Mouse (Mus musculus): ENCODE measurements around the gene Etv3. TPM values are rescaled to one million over a fixed set of nuclear protein-coding genes. Genes with fewer than 3 reads are reported as not detected.

The Etv3 gene
- polyA plus RNA-seq, 1 experiment from 2014 or later, result 14.0 TPM

DNA sequence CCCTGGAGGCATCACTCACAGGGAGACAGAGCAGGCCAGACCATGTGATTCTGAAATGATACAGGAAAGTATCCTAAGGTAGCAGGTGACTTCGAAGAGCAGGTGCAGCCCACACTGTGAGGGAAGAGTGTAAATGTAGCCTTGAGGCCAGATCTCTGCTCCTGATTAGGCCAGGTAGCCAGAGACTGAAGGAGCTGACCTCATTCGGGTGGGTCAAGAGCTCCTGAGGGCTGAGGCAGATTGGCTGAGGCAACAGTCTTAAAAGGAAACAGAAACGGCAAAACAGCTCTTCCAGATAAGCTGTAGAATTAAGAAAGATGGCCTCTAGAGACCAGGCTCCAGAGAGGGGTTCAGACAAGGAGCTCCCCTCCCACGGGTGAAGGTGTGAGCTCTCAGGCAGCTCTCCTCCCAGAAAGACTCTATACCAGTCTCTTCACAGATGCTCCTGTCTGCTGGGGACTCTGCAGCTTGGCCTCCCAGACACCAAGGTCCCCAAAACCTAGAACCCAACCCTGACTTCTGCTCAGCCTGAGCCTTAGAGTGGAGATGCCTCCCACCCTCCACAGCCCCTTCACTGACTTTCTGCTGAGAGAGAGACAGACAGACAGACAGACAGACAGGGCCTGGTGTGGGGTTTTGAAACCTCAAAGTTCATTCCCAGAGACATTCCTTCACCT, 20.3 kb upstream of the Etv3 start:
- Histone ChIP-seq H3K4me3 (no peak overlapping the region), H3K9me3 (no peaks in the 10 kb centered on the region), H3K27ac (replicated peaks) (no peak overlapping the region), H3K4me1 (peaks cover 20% of the 10 kb centered on the region), H3K27me3 (replicated peaks; ENCODE audit: low read depth, poor library complexity, severe bottlenecking) (peaks cover 21% of the 10 kb centered on the region), H3K36me3 (replicated peaks) (no peaks in the 10 kb centered on the region)
- 56% methylated on average over 4 of the region's 4 CpGs for WGBS
- peak; percentile 9 for DNase-seq (ENCODE audit: low spot score)

DNA sequence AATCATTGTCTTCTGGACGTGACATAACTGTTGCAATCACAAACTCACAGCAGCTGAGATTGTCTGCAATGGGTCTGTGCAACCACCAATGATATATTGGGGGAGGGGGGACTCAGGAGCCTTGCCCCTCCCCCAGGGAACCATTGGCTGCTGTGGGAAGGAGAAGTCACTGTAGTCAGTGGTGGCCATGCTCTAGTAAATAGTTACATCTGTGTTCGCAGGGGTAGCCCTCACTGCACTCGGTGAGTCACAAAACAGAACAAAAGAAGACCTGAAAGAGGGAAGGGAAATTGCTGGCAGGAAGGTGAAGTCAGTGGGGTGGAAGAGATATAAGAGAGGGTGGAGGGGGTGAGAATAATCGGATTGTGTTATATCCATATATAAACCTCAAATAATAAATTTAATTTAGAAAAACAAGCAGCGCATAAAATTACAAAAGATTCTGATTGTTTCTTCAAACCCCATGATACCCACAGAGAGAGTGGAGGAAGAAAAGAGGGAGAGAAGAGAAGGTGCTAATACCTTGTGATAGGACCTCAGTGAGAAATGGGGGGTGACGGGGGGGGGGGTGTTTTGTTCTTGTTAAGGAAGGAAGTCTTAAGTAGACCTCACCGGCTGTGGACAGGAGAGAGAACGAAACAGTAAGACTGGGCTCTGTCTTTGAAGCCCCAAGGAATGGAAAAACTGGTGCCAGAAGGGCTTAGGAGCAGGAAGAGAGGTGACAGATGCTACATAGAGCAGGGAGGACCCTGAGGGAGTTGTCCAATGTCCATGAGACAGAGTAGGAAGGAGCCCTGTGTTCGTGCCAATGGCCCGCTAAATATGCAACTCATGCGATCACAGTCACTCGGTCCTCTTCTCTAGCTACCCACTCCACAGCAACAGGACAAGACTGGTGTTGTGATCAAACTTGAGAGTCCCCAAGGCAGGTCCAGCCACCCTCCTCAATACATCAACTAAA, 18.5 kb upstream of the Etv3 start:
- DNase-seq (ENCODE audit: low spot score), result peak; percentile 8
- Histone ChIP-seq H3K4me3 (no peak overlapping the region), H3K4me1 (peaks cover 18% of the 10 kb centered on the region), H3K36me3 (replicated peaks) (no peaks in the 10 kb centered on the region), H3K9me3 (no peaks in the 10 kb centered on the region), H3K27me3 (replicated peaks; ENCODE audit: low read depth, poor library complexity, severe bottlenecking) (peaks cover 26% of the 10 kb centered on the region), H3K27ac (replicated peaks) (no peak overlapping the region)
- WGBS, result 72% methylated on average over 12 of the region's 12 CpGs

DNA sequence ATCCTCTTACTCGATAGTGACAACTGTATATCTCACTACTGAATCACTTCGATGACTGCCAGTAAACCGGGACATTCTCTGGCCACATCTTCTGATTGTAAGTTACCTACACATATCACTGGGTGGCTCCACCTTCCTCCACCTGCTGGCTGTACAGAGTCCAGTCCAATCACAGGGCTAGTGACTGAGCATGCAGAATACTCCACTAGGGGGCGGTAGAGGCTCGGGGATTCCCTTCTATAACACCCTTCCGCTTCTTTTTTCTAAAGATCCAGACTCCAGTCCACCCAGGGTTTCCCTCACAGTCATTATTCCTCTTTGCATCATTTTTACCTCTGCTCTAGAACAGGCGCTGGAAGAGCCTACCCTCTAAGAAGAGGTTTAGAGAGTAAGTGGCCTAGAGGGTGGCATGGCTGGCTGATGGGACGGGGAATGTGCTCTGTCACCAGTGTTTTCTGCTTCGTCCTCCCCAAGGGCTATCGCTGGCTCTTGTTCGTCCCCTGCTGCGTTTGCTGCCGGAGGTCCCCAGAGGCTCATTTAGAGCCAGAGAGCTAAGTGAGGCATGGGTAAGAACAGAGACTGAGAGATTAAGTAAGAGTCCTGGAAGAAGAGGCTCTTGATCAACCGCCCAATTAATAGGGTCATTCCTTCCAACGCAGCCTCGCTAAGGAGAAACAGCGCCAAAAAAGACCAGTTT, 16.9 kb upstream of the Etv3 start:
- H3K36me3 ChIP-seq (replicated peaks), result no peaks in the 10 kb centered on the region
- H3K27ac ChIP-seq (replicated peaks), result 0 out of 2 replicates have a peak overlapping the region, but pooled peaks have one; percentile 7
- peak overlapping the region; percentile 42 for H3K4me3 ChIP-seq

DNA sequence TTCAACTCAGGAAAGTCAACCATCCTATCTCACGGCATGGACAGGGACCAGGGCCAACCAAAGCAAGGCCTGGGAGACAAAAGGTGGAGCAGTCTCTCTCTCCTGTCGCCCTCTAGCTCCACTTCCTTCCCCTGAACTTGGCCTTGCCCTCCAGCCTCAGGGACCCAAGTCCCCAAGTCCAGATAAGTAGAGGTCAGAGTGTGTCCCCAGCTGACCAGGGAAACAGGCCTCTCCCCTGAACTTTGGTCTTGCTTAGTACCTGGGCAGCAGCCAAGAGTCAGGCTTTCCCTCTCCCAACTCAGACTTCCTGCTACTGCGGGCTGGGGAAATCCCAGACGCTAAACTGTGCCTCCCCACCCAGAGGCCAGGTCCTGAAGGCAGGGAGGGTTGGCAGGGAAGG, 16.1 kb upstream of the Etv3 start:
- H3K27ac ChIP-seq (replicated peaks), result no peak overlapping the region
- H3K27me3 ChIP-seq (replicated peaks; ENCODE audit: low read depth, poor library complexity, severe bottlenecking), result peaks cover 20% of the 10 kb centered on the region
- H3K9me3 ChIP-seq, result no peaks in the 10 kb centered on the region
- H3K36me3 ChIP-seq (replicated peaks), result no peaks in the 10 kb centered on the region
- H3K4me3 ChIP-seq, result no peak overlapping the region
- WGBS, result 48% methylated on average over 4 of the region's 4 CpGs
- DNase-seq (ENCODE audit: low spot score), result no peak
- H3K4me1 ChIP-seq, result peaks cover 26% of the 10 kb centered on the region

More for the DNA sequence above, 16.9 kb upstream of the Etv3 start:
- peak; percentile 88 for DNase-seq (ENCODE audit: low spot score)
- 26% methylated on average over 17 of the region's 17 CpGs for WGBS
- Histone ChIP-seq H3K27me3 (replicated peaks; ENCODE audit: low read depth, poor library complexity, severe bottlenecking) (peaks cover 23% of the 10 kb centered on the region), H3K4me1 (peaks cover 26% of the 10 kb centered on the region), H3K9me3 (no peaks in the 10 kb centered on the region)

DNA sequence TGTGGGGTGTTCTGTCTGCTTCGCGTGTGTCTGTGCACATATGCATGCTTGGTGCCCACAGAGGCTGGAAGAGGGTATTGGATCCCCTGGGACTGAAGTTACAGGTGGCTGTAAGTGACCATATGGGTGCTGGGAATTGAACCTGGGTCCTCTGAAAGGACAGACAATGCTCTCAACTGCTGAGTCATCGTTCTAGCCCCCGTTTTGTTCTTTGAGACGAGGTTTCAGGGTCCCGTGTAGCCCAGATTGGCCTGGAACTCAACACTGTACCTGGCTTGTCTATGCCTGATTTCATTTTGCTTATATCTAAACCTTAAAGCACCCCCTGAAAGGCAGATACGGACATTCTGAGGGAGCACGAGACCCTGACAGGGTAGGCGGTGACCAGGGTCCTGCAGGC, 14.4 kb upstream of the Etv3 start:
- Histone ChIP-seq H3K36me3 (replicated peaks) (no peaks in the 10 kb centered on the region), H3K4me1 (peaks cover 33% of the 10 kb centered on the region), H3K27me3 (replicated peaks; ENCODE audit: low read depth, poor library complexity, severe bottlenecking) (peaks cover 20% of the 10 kb centered on the region), H3K9me3 (no peaks in the 10 kb centered on the region), H3K4me3 (no peak overlapping the region), H3K27ac (replicated peaks) (no peak overlapping the region)
- DNase-seq (ENCODE audit: low spot score), result no peak
- WGBS, result 91% methylated on average over 9 of the region's 9 CpGs

DNA sequence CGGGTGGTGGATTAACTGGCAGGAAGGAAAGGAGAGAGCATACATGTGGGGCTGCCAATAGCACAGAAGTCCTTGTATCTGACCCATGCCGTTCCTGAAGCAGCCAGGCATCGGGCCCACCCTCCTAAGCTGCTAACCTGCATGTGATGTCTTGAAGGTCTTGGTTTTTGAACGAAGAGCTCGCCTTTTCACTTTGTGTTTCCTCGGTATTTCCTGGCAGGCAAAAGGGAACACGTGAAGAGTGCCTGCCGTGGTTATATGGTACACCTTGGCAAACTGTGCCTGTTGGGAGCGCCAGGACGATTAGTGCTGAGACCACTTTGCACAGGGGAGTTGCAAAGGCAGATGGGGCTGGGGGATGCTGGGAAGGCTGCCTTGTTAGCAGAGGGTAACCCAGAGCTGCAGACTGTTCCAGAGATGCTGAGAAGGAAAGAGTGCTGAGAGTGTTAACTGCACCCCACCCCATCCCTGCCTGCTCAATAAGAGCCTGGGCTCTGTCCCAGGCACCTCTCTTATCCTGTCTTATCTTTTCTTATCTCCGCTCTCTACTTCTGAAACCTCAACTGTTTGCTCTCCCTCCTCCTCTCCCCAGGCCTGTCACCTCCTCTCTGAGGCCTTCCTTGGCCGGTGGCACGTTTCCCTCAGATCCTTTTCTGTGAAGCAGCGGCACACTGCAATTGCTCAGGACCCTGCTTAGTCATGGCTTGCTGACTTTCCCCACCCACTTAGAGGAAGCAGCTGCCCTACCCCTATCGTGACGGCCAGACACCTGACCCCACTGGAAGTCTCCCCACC, 13.0 kb upstream of the Etv3 start:
- H3K27me3 ChIP-seq (replicated peaks; ENCODE audit: low read depth, poor library complexity, severe bottlenecking), result peaks cover 20% of the 10 kb centered on the region
- DNase-seq (ENCODE audit: low spot score), result no peak
- no peaks in the 10 kb centered on the region for H3K9me3 ChIP-seq
- no peak overlapping the region; the same call in 1 of the 2 replicates for H3K27ac ChIP-seq (replicated peaks)
- no peak overlapping the region for H3K4me3 ChIP-seq
- no peaks in the 10 kb centered on the region for H3K36me3 ChIP-seq (replicated peaks)
- peaks cover 40% of the 10 kb centered on the region for H3K4me1 ChIP-seq
- 51% methylated on average over 16 of the region's 16 CpGs for WGBS

DNA sequence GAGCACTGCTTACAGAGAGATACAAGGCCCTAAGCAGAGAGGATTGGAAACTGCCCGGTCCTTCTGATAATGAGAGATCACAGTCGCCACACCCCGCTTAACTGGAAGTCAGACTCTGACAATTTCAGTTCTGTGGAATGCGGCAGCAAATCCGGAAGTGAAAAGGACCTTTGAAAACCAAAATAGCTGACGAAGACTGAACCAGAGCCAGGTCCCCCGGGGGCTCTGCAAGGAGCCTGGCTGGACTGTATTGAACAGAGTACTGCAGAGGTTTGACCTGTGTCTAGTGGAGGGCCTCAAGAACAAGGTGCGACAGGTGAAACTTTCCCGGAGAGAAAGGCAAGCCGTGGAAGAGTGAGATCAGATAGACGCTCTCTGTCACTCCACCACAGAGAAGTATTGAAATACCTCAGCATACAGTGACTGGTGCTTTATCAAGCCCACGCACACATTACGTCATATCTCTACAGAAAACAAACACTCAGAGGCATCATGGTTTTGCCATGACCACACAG, 9.6 kb upstream of the Etv3 start:
- H3K27ac ChIP-seq (replicated peaks), result no peak overlapping the region
- no peaks in the 10 kb centered on the region for H3K9me3 ChIP-seq
- no peak for DNase-seq (ENCODE audit: low spot score)
- H3K27me3 ChIP-seq (replicated peaks; ENCODE audit: low read depth, poor library complexity, severe bottlenecking), result no peaks in the 10 kb centered on the region
- no peaks in the 10 kb centered on the region for H3K36me3 ChIP-seq (replicated peaks)
- peaks cover 25% of the 10 kb centered on the region for H3K4me1 ChIP-seq
- no peak overlapping the region for H3K4me3 ChIP-seq
- 56% methylated on average over 13 of the region's 13 CpGs for WGBS

DNA sequence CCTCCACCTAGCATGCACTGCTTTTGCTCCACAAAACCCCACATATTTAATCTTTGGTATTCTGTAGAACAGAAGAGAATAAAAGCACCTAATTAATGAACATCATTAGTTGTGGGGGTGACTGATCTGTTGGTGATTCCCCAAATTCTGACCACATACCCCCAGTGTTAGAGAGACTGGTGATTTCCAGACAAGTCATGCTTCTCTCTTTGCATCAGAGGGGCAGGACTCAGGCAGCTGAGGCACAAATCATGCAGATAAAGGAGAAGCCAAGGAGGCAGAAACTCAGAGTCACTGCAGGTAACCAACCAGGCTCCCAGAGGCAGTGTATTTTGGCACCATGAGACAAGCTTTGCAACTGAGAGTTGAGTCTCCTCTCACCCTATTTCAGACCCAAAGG, 6.8 kb upstream of the Etv3 start:
- Histone ChIP-seq H3K4me1 (peaks cover 17% of the 10 kb centered on the region), H3K27me3 (replicated peaks; ENCODE audit: low read depth, poor library complexity, severe bottlenecking) (no peaks in the 10 kb centered on the region), H3K36me3 (replicated peaks) (no peaks in the 10 kb centered on the region), H3K9me3 (no peaks in the 10 kb centered on the region), H3K4me3 (no peak overlapping the region), H3K27ac (replicated peaks) (no peak overlapping the region)
- DNase-seq (ENCODE audit: low spot score), result no peak

DNA sequence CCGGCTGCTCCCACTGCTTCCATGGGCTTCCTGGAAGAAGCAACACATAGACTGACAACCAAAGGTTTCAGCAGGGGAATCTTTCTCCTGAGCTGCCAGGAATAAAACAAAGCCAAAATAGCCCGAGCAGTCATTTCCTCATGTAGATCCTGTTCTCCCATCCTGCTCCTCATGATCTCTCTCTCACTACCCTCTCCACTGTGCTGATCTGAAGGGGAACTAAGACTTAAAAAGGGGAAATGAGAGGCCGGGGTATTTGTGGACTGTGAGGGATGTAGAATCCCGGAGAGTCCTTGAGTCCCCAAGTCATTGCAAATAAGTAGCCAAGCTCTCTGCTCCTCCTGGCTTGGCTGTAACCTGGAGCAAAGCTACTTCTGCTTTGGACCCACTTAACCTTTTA, 4.1 kb upstream of the Etv3 start:
- no peaks in the 10 kb centered on the region for H3K27me3 ChIP-seq (replicated peaks; ENCODE audit: low read depth, poor library complexity, severe bottlenecking)
- peaks cover 16% of the 10 kb centered on the region for H3K4me1 ChIP-seq
- DNase-seq (ENCODE audit: low spot score), result no peak
- no peaks in the 10 kb centered on the region for H3K36me3 ChIP-seq (replicated peaks)
- H3K9me3 ChIP-seq, result no peaks in the 10 kb centered on the region
- no peak overlapping the region for H3K4me3 ChIP-seq
- H3K27ac ChIP-seq (replicated peaks), result no peak overlapping the region
- 83% methylated on average over 4 of the region's 4 CpGs for WGBS

DNA sequence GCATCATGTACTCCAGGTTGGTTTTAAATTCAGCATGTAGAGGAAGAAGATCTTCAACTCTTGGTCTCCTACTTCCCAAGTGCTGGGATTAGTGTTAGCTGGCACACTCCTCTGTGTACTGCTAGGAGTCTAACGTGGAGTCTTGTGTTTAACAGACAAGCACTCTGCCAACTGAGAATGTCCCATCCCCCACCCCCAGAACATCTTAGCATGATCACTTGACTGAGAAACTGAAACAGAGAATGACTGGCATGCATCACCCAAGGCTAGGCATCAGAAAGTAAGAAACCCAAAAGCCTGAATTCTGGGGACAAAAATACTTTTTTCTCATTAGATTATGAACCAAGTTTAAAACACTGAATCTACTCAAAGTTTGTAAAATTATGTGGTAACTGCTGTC, 3.4 kb upstream of the Etv3 start:
- Histone ChIP-seq H3K27me3 (replicated peaks; ENCODE audit: low read depth, poor library complexity, severe bottlenecking) (no peaks in the 10 kb centered on the region), H3K9me3 (no peaks in the 10 kb centered on the region), H3K27ac (replicated peaks) (no peak overlapping the region), H3K36me3 (replicated peaks) (no peaks in the 10 kb centered on the region), H3K4me3 (no peak overlapping the region), H3K4me1 (peaks cover 20% of the 10 kb centered on the region)
- DNase-seq (ENCODE audit: low spot score), result no peak
- 68% methylated on average over 1 of the region's 1 CpGs for WGBS

DNA sequence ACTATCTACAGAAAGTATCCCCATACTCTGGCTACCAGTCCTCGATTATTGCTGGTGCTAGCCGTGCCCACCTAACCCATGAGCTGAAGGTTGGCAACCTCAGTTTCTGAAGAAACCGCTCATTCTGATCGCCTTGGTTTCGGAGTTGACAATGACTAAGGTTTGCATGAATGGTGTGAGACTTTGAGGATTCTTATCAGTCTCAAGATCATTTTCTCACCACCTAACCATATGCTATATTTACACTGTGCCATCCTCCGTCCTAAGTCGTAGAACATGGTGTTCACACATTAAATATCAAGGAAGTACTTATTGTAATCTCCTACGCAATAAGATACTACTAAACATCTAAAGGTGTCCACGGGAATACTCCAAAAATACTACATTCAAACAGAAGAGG, 1.5 kb upstream of the Etv3 start:
- Histone ChIP-seq H3K27ac (replicated peaks) (no peak overlapping the region), H3K4me3 (no peak overlapping the region), H3K4me1 (peaks cover 18% of the 10 kb centered on the region), H3K36me3 (replicated peaks) (peaks cover 17% of the 10 kb centered on the region), H3K27me3 (replicated peaks; ENCODE audit: low read depth, poor library complexity, severe bottlenecking) (no peaks in the 10 kb centered on the region), H3K9me3 (no peaks in the 10 kb centered on the region)
- WGBS, result 95% methylated on average over 9 of the region's 9 CpGs
- DNase-seq (ENCODE audit: low spot score), result no peak

Data from embryonic facial prominence, embryonic 10.5 days (tissue).